Comparison of ENCODE assay signal across 8 mouse cellular contexts in the genomic region with DNA sequence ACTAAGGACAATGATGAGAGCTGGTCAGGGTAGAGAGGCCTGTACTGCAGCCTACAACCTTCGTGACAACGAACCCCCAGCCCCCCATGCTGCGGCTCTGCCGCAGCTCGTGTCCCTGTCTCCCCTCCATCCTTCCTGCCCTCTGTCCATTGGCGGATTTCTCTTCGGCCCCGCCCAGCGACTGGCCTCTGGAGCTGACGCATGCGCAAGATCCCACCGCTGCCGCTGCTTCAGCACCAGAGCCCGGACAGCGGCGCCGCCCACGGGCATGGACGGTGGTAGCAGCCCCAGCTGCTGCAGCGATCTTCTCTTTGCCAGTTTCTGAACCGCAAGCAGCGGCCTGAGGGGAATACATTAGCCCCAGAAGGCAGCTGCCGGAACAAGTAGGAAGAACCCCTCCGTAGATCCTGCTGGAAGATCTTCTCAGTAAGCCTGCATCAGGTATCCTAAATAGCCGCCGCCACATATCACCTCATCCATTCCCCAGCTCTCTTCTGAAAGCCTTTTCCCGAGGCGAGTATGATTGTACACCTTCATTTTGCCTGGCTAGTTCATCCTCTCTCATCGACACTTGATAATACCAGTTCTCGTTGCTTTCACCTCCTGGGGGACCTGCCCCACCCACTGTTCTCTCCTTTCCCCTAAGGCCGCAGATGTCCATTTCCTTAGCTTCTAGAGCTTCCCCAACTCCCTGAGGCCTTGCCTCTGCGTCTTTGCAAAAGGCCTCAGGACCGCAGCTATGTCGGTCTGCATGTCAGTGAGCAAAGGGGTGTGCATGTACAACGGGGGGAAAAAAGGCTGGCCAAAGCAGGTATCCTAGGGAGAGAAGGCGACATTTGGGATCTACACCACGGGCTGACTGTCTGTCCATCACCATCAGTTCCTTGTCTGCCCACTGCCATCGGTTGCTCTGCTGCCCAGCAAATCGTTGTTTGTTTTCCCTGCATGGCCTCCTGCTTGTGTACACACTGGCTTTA. TPM values are rescaled to one million over a fixed set of nuclear protein-coding genes. Genes with fewer than 3 reads are reported as not detected.
DNase-seq lines count a peak whose midpoint lies in the region; ATAC-seq lines count a peak whose summit lies in the region.

A gene (plus strand): TSS at position 216 of the 977 bp plus-strand sequence.

- peak; percentile 92 for ATAC-seq in hindbrain, embryonic 12.5 days (ENCODE audit: low FRiP score)

- peaks cover 15% of the 10 kb centered on the region for H3K4me1 ChIP-seq in hindbrain, embryonic 12.5 days

- H3K9ac ChIP-seq in hindbrain, embryonic 12.5 days = peak within 1 kb of the TSS; percentile 65

- peak within 1 kb of the TSS; percentile 42 for H3K4me3 ChIP-seq in hindbrain, embryonic 12.5 days

- peaks cover 18% of the 10 kb centered on the region for H3K27me3 ChIP-seq in hindbrain, embryonic 12.5 days

- H3K27ac ChIP-seq in hindbrain, embryonic 12.5 days = peak within 1 kb of the TSS; percentile 83

- DNase-seq in MN1 (ENCODE audit: low spot score) = peak; percentile 95
- peak; percentile 96 for DNase-seq in cerebellum, adult 9-11 months
- DNase-seq in frontal cortex, postnatal 10 days (ENCODE audit: low spot score in 2 of 2) = peak; percentile 91 to 93
- peak; percentile 90 for DNase-seq in left cerebral cortex, adult 11 months (ENCODE audit: low spot score)
- peak; percentile 97 for DNase-seq in lung, postnatal 36 days
- DNase-seq in retina, embryonic 14.5 days (ENCODE audit: low spot score) = peak; percentile 97
- peak; percentile 80 to 84 for DNase-seq in thymus, postnatal 36 days

- no peaks in the 10 kb centered on the region for H3K9me3 ChIP-seq in hindbrain, embryonic 12.5 days (replicated peaks)

- peak within 1 kb of the TSS; percentile 59 for H3K4me2 ChIP-seq in hindbrain, embryonic 12.5 days (replicated peaks)

- H3K36me3 ChIP-seq in hindbrain, embryonic 12.5 days = no peaks in the 10 kb centered on the region

- WGBS in hindbrain, embryonic 12.5 days = 10% methylated on average over 39 of the region's 39 CpGs

RNA-seq across cellular contexts. Expression of the gene that starts here (rescaled TPM):
- 20.9 and 23.9 TPM in 2 replicates for polyA plus RNA-seq in hindbrain, embryonic 12.5 days (2016; fragmentation: Nextera tagmentation; extraction: Ambion mirVana)

Comparison
In these comparisons a context has a peak if more than half of its experiments do, and no peak if none do; other contexts are left out.
1. Peak in every context shown above with its lines: DNase-seq, ATAC-seq, H3K4me3 ChIP-seq and H3K27ac ChIP-seq.